ENCODE assay signal across 8 mouse cellular contexts in the genomic region with DNA sequence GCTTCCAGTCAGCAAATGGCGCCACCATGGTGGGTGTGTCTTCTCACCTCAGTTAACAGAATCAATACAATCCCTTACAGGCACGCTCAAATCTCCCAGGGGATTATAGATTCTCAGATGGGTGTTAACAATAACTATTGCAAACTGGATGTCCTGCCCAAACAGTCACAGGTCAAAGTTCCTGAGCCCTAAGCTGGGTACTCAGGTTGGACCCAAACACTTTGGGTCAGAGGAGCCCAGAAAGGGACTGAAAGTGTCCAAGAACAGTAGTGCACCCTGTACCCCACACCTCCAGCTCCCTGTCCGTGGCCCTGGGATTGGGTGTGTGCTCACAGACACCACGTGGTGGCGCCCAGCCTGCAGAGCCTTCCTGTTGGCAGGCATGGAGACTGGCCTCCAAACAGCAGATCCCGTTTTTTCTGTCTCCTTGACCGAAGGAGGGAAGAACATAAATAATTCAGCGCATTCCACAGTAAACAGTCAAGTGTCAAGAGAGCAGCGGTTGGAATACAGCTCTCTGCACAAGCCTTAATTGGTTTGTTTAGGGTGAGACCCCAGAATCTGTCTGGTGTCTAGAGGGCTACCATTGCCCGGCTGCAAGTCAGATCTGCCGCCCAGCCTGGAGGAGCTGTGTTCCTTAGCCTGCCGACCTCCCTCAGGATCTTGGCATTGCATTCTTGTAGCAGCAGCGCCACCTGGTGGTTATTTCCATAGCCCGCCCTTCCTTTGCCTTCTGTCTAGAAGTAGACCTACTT. TPM values are rescaled to one million over a fixed set of nuclear protein-coding genes. Genes with fewer than 3 reads are reported as not detected.
DNase-seq lines count a peak whose midpoint lies in the region; ATAC-seq and TF ChIP-seq lines count a peak whose summit lies in the region.

No protein-coding gene starts in this region.

- TF ChIP-seq CTCF in intestine, postnatal 0 days (IDR thresholded peaks at IDR 0.05; ENCODE audit: low read depth) = peak; percentile 91

- ATAC-seq in intestine, postnatal 0 days = peak; percentile 70
- peak; percentile 90 for ATAC-seq in midbrain, embryonic 11.5 days (ENCODE audit: low FRiP score)

- 10% methylated on average over 14 of the region's 14 CpGs for WGBS in intestine, postnatal 0 days
- WGBS in midbrain, embryonic 11.5 days = 11% methylated on average over 14 of the region's 14 CpGs

- DNase-seq in adrenal gland, adult 2 months = peak; percentile 88
- DNase-seq in embryo, embryonic 10.5 days (ENCODE audit: low spot score) = peak; percentile 96
- DNase-seq in gastrocnemius, postnatal 4 days (ENCODE audit: low spot score in 2 of 2) = peak; percentile 78 to 85
- peak; percentile 79 to 88 for DNase-seq in left cerebral cortex, postnatal 36 days (ENCODE audit: low spot score in 2 of 2)
- peak; percentile 100 for DNase-seq in midbrain, embryonic 11.5 days (ENCODE audit: low spot score, missing footprints)
- peak; percentile 96 for DNase-seq in right cerebral cortex, postnatal 4 days
- DNase-seq in yolk sac, embryonic 10.5 days (ENCODE audit: low spot score) = peak; percentile 77

- H3K9me3 ChIP-seq in intestine, postnatal 0 days (ENCODE audit: control insufficient read depth) = no peaks in the 10 kb centered on the region
- no peaks in the 10 kb centered on the region for H3K9me3 ChIP-seq in midbrain, embryonic 11.5 days (ENCODE audit: control insufficient read depth, low read length)

- intact Hi-C loops in left cerebral cortex, postnatal 36 days (cut with DNase I) = loop anchor here (2.0 to 5.0 kb wide), 2 partner anchors 167 to 326 kb away; partner anchors contain the start of gene Adamts2

- H3K4me3 ChIP-seq in intestine, postnatal 0 days (ENCODE audit: low read depth, low read length) = no peak overlapping the region
- peak overlapping the region; percentile 18; the same call in 1 of the 2 replicates for H3K4me3 ChIP-seq in midbrain, embryonic 11.5 days (ENCODE audit: low read depth, low read length)

- no peaks in the 10 kb centered on the region for H3K27me3 ChIP-seq in intestine, postnatal 0 days (replicated peaks; ENCODE audit: control insufficient read depth, insufficient read depth, low read length)
- no peaks in the 10 kb centered on the region for H3K27me3 ChIP-seq in midbrain, embryonic 11.5 days (ENCODE audit: control insufficient read depth, insufficient read depth, low read length)

- H3K4me2 ChIP-seq in intestine, postnatal 0 days (replicated peaks; ENCODE audit: low read depth) = peak overlapping the region; percentile 58
- H3K4me2 ChIP-seq in midbrain, embryonic 11.5 days = peak overlapping the region; percentile 42

- no peaks in the 10 kb centered on the region for H3K36me3 ChIP-seq in intestine, postnatal 0 days (ENCODE audit: control insufficient read depth, insufficient read depth)
- H3K36me3 ChIP-seq in midbrain, embryonic 11.5 days (ENCODE audit: control insufficient read depth, insufficient read depth, low read length) = no peaks in the 10 kb centered on the region

- H3K9ac ChIP-seq in intestine, postnatal 0 days (ENCODE audit: low read depth, low read length) = peak overlapping the region; percentile 2; the same call in 1 of the 2 replicates
- H3K9ac ChIP-seq in midbrain, embryonic 11.5 days (ENCODE audit: low read length) = 0 out of 2 replicates have a peak overlapping the region, but pooled peaks have one; percentile 30

- no peak overlapping the region for H3K27ac ChIP-seq in intestine, postnatal 0 days (ENCODE audit: low read depth, low read length)
- H3K27ac ChIP-seq in midbrain, embryonic 11.5 days (ENCODE audit: low read depth, low read length) = no peak overlapping the region

- peaks cover 3% of the 10 kb centered on the region; the same call in 1 of the 2 replicates for H3K4me1 ChIP-seq in intestine, postnatal 0 days (replicated peaks; ENCODE audit: control insufficient read depth, insufficient read depth, low read length)
- H3K4me1 ChIP-seq in midbrain, embryonic 11.5 days (ENCODE audit: control insufficient read depth, insufficient read depth, low read length) = peaks cover 3% of the 10 kb centered on the region; the same call in 1 of the 2 replicates

RNA-seq across cellular contexts. Expression of gene Zfp354c, which starts 58.4 kb away (rescaled TPM):
- total RNA-seq in adrenal gland, adult 2 months (2021) = 1 to 10 TPM; 2.6 to 6.1 TPM
- polyA plus RNA-seq in adrenal gland, adult 2 months (2012; rRNA removed) = 0.40 and 0.62 TPM in 2 replicates
- 10 to 100 TPM; 20.5 to 25.4 TPM for total RNA-seq in gastrocnemius, postnatal 4 days (2021)
- polyA plus RNA-seq in intestine, postnatal 0 days (2015; fragmentation: Nextera tagmentation; extraction: Ambion mirVana) = 3.4 and 3.5 TPM in 2 replicates
- total RNA-seq in left cerebral cortex, postnatal 36 days (2021) = 10 to 100 TPM; 43.2 to 45.9 TPM
- polyA plus RNA-seq in midbrain, embryonic 11.5 days (2014; fragmentation: Nextera tagmentation; extraction: Ambion mirVana) = 46.7 and 48.5 TPM in 2 replicates
